Mouse (Mus musculus): ENCODE data around the gene Prr12. TPM values are rescaled to one million over a fixed set of nuclear protein-coding genes. Genes with fewer than 3 reads are reported as not detected.
A peak's percentile ranks its signal among the peaks of the same experiment; 100 is the strongest.
"Not testable (repeated sequence)": the region's sequence is repeated elsewhere in the genome, so short reads cannot be mapped to it uniquely, and the experiment has no call there.

The Prr12 gene
- 6.8 and 7.1 TPM in 2 replicates for polyA plus RNA-seq (2015; fragmentation: Nextera tagmentation; extraction: Ambion mirVana)

DNA sequence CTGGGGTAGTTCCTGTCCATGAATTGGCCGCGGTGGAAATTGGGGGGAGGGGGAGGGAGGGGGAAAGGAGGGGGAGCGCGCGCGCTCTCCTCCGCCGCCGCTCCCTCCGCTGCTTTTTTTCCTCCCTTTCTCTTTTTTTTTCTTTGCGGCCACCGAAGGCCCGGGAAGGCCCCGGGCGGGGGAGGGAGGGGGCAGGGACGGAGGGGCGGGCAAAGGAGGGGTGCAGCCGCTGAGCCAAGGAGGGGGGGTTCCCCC is at the start of gene Prr12:
TSS of gene Prr12 (minus strand) at position 20 of the 255 bp plus-strand sequence.
- no peak for ATAC-seq (ENCODE audit: extremely low read depth, insufficient number of reproducible peaks, low FRiP score, low TSS enrichment)
- H3K4me3 ChIP-seq, result peak within 1 kb of the TSS; percentile 80
- peak within 1 kb of the TSS; percentile 98 for H3K4me2 ChIP-seq
- H3K27me3 ChIP-seq (replicated peaks), result no peaks in the 10 kb centered on the region
- H3K4me1 ChIP-seq, result peaks cover 30% of the 10 kb centered on the region
- no peaks in the 10 kb centered on the region for H3K9me3 ChIP-seq
- peak within 1 kb of the TSS; percentile 98 for H3K9ac ChIP-seq
- 0% methylated on average over 6 of the region's 18 CpGs for WGBS
- H3K27ac ChIP-seq (replicated peaks), result peak within 1 kb of the TSS; percentile 99
- H3K36me3 ChIP-seq, result peaks cover 35% of the 10 kb centered on the region

GRCm38 (mm10) chr7:45102441-45102840 is 49.8 kb upstream of the Prr12 start:
- Histone ChIP-seq H3K4me3 (peak overlapping the region; percentile 43; the same call in 1 of the 2 replicates), H3K4me2 (peak overlapping the region; percentile 69), H3K27ac (replicated peaks) (no peak overlapping the region), H3K9me3 (no peaks in the 10 kb centered on the region), H3K27me3 (replicated peaks) (no peaks in the 10 kb centered on the region), H3K4me1 (peaks cover 26% of the 10 kb centered on the region), H3K36me3 (peaks cover 9% of the 10 kb centered on the region), H3K9ac (peak overlapping the region; percentile 79)
- 77% methylated on average over 11 of the region's 11 CpGs for WGBS
- no peak for ATAC-seq (ENCODE audit: extremely low read depth, insufficient number of reproducible peaks, low FRiP score, low TSS enrichment)

GRCm38 (mm10) chr7:45100046-45100445 is 47.4 kb upstream of the Prr12 start:
- peaks cover 26% of the 10 kb centered on the region for H3K4me1 ChIP-seq
- WGBS, result 81% methylated on average over 6 of the region's 6 CpGs
- no peaks in the 10 kb centered on the region for H3K27me3 ChIP-seq (replicated peaks)
- no peak overlapping the region for H3K4me2 ChIP-seq
- no peak overlapping the region for H3K27ac ChIP-seq (replicated peaks)
- no peak overlapping the region for H3K4me3 ChIP-seq
- no peaks in the 10 kb centered on the region for H3K9me3 ChIP-seq
- H3K36me3 ChIP-seq, result peaks cover 12% of the 10 kb centered on the region
- ATAC-seq (ENCODE audit: extremely low read depth, insufficient number of reproducible peaks, low FRiP score, low TSS enrichment), result no peak
- no peak overlapping the region for H3K9ac ChIP-seq

DNA sequence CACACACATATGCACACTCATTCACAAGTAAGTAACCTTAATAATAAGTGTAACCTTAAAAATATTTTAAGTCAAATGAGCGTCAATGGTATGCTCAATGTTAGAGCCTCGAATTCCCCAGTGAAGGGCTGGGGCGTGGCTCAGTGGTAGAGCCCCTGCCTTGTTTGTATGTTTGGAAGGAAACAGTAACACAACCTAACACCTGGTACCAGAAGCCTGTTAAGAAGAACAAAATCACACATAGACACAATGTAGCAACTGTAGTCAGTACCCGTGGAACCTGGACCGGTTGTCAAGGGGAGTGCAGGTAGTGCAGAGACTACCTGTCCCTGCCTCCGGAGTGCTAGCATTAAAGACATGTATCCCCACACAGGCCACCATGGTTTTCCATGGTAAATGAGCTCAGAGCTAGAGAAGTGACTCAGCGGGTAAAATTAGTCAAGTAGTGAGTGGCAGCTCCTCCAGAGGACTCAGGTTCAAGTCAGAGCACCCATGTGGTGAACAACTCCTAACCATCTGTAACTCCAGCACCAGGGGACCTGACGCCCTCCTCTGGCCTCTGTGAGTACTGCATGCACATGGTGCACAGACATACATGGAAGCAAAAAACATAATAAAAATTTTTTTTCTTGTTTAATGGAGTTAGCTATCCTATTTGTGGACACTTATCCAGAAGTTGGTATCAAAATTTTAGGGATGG is 46.0 kb upstream of the Prr12 start:
- Histone ChIP-seq H3K36me3 (peaks cover 12% of the 10 kb centered on the region), H3K9ac (no peak overlapping the region), H3K4me1 (peaks cover 19% of the 10 kb centered on the region), H3K4me3 (no peak overlapping the region), H3K27me3 (replicated peaks) (no peaks in the 10 kb centered on the region), H3K27ac (replicated peaks) (no peak overlapping the region), H3K9me3 (no peaks in the 10 kb centered on the region), H3K4me2 (no peak overlapping the region)
- 84% methylated on average over 8 of the region's 8 CpGs for WGBS
- ATAC-seq (ENCODE audit: extremely low read depth, insufficient number of reproducible peaks, low FRiP score, low TSS enrichment), result no peak

- no peak for ATAC-seq (ENCODE audit: extremely low read depth, insufficient number of reproducible peaks, low FRiP score, low TSS enrichment)
- no peak overlapping the region for H3K27ac ChIP-seq (replicated peaks)
- no peaks in the 10 kb centered on the region for H3K27me3 ChIP-seq (replicated peaks)
- peak overlapping the region; percentile 50; the same call in 1 of the 2 replicates for H3K9ac ChIP-seq
- H3K36me3 ChIP-seq, result peaks cover 12% of the 10 kb centered on the region
- 48% methylated on average over 6 of the region's 6 CpGs for WGBS
- H3K4me1 ChIP-seq, result peaks cover 17% of the 10 kb centered on the region
- no peaks in the 10 kb centered on the region for H3K9me3 ChIP-seq
- H3K4me3 ChIP-seq, result no peak overlapping the region
- no peak overlapping the region for H3K4me2 ChIP-seq
Observed at GRCm38 (mm10) chr7:45097479-45097878, 44.8 kb upstream of the Prr12 start.

- peaks cover 16% of the 10 kb centered on the region for H3K4me1 ChIP-seq
- WGBS, result 92% methylated on average over 14 of the region's 14 CpGs
- not testable (repeated sequence) for H3K9ac ChIP-seq; H3K4me2 ChIP-seq; H3K27me3 ChIP-seq (replicated peaks); ATAC-seq (ENCODE audit: extremely low read depth, insufficient number of reproducible peaks, low FRiP score, low TSS enrichment); H3K27ac ChIP-seq (replicated peaks); H3K9me3 ChIP-seq; H3K4me3 ChIP-seq
- H3K36me3 ChIP-seq, result peaks cover 12% of the 10 kb centered on the region
Observed at GRCm38 (mm10) chr7:45095965-45096364, 43.3 kb upstream of the Prr12 start.

DNA sequence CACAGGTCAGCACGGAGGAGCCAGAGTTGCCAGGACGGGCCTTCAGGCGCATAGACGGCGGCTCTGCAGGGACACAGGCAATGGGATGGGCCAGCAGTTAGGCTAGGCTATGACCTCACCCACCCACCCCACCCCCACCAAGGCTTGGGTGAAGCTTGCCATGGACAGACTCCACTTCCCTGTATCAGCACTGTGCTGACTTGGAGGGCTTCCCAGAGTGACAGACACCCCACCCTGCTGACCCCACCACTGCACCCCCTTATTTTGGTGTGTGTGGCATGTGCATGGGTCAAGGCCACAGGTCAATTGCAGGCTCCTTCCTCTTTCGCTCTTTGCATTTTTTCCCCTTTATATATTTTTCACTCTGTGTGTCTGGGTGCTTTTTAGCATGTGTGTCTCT is 42.7 kb upstream of the Prr12 start:
- Histone ChIP-seq H3K27ac (replicated peaks) (no peak overlapping the region), H3K9me3 (no peaks in the 10 kb centered on the region), H3K4me2 (no peak overlapping the region), H3K4me3 (no peak overlapping the region), H3K9ac (no peak overlapping the region), H3K36me3 (peaks cover 14% of the 10 kb centered on the region), H3K4me1 (peaks cover 22% of the 10 kb centered on the region), H3K27me3 (replicated peaks) (no peaks in the 10 kb centered on the region)
- WGBS, result 76% methylated on average over 6 of the region's 6 CpGs
- ATAC-seq (ENCODE audit: extremely low read depth, insufficient number of reproducible peaks, low FRiP score, low TSS enrichment), result no peak

DNA sequence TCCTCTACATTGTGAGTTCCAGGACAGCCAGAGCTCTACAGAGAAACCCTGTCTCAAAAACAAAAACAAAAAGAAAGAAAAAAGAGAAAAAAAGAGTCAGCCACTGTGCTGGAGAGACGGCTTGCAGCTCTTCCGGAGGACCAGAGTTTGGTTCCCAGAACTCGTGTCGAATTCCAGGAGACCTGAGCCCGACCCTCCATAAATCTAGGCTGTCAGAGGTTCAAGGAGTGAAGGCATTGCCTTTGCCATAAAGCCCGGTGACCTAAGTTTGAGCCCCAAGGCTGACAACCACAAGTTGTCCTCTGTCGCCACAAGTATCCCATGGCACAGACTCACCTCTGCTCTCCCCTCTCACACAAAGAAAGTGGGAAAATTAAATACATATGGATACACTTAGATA is 41.4 kb upstream of the Prr12 start:
- Histone ChIP-seq H3K4me2 (no peak overlapping the region), H3K4me3 (no peak overlapping the region), H3K4me1 (peaks cover 28% of the 10 kb centered on the region), H3K9ac (no peak overlapping the region), H3K36me3 (peaks cover 21% of the 10 kb centered on the region), H3K9me3 (no peaks in the 10 kb centered on the region), H3K27ac (replicated peaks) (no peak overlapping the region), H3K27me3 (replicated peaks) (no peaks in the 10 kb centered on the region)
- no peak for ATAC-seq (ENCODE audit: extremely low read depth, insufficient number of reproducible peaks, low FRiP score, low TSS enrichment)
- 59% methylated on average over 7 of the region's 7 CpGs for WGBS

GRCm38 (mm10) chr7:45093516-45093905 is 40.8 kb upstream of the Prr12 start:
- ATAC-seq (ENCODE audit: extremely low read depth, insufficient number of reproducible peaks, low FRiP score, low TSS enrichment), result no peak
- 34% methylated on average over 15 of the region's 18 CpGs for WGBS
- no peak overlapping the region for H3K9ac ChIP-seq

GRCm38 (mm10) chr7:45092828-45093515 is 40.3 kb upstream of the Prr12 start:
- H3K27ac ChIP-seq (replicated peaks), result peak overlapping the region; percentile 90
- no peak overlapping the region for H3K4me2 ChIP-seq
- peaks cover 24% of the 10 kb centered on the region for H3K36me3 ChIP-seq
- H3K27me3 ChIP-seq (replicated peaks), result no peaks in the 10 kb centered on the region
- 60% methylated on average over 12 of the region's 12 CpGs for WGBS
- no peaks in the 10 kb centered on the region for H3K9me3 ChIP-seq
- peaks cover 28% of the 10 kb centered on the region for H3K4me1 ChIP-seq
- no peak overlapping the region for H3K4me3 ChIP-seq
- peak overlapping the region; percentile 50; the same call in 1 of the 2 replicates for H3K9ac ChIP-seq
- no peak for ATAC-seq (ENCODE audit: extremely low read depth, insufficient number of reproducible peaks, low FRiP score, low TSS enrichment)

More at GRCm38 (mm10) chr7:45093516-45093905, 40.8 kb upstream of the Prr12 start:
- Histone ChIP-seq H3K4me1 (peaks cover 28% of the 10 kb centered on the region), H3K9me3 (no peaks in the 10 kb centered on the region), H3K4me2 (no peak overlapping the region), H3K36me3 (peaks cover 20% of the 10 kb centered on the region), H3K27me3 (replicated peaks) (no peaks in the 10 kb centered on the region), H3K27ac (replicated peaks) (peak overlapping the region; percentile 90; the same call in 1 of the 2 replicates), H3K4me3 (no peak overlapping the region)

- WGBS, result under 1% methylated on average over 16 of the region's 16 CpGs
- H3K4me2 ChIP-seq, result peak within 1 kb of the TSS; percentile 71
Observed at GRCm38 (mm10) chr7:45092048-45092447, 39.4 kb upstream of the Prr12 start, which contains the start of gene Rcn3. Gene Rcn3 (minus strand): TSS chr7:45092221.

More at GRCm38 (mm10) chr7:45092048-45092447, 39.4 kb upstream of the Prr12 start, which contains the start of gene Rcn3:
- no peaks in the 10 kb centered on the region for H3K27me3 ChIP-seq (replicated peaks)
- H3K27ac ChIP-seq (replicated peaks), result peak within 1 kb of the TSS; percentile 90
- peaks cover 30% of the 10 kb centered on the region for H3K36me3 ChIP-seq
- peak; percentile 73 for ATAC-seq (ENCODE audit: extremely low read depth, insufficient number of reproducible peaks, low FRiP score, low TSS enrichment)
- peak within 1 kb of the TSS; percentile 62 for H3K4me3 ChIP-seq
- H3K9ac ChIP-seq, result peak within 1 kb of the TSS; percentile 91
- H3K4me1 ChIP-seq, result peaks cover 28% of the 10 kb centered on the region
- no peaks in the 10 kb centered on the region for H3K9me3 ChIP-seq
